Mouse (Mus musculus) midbrain, embryonic 12.5 days (tissue): ENCODE results near the gene Timmdc1. TPM values are rescaled to one million over a fixed set of nuclear protein-coding genes. Genes with fewer than 3 reads are reported as not detected.
A peak's percentile ranks its signal among the peaks of the same experiment; 100 is the strongest.

Source experiments
- ATAC-seq: fragments of 200-750 bp; cut with Nextera tagmentation; 2 replicates; pipeline ENCODE4 v1.8.0; 2017; ENCODE audit warnings: low read depth, moderate TSS enrichment, moderate library complexity; ENCODE audit not compliant: low FRiP score
- H3K27ac ChIP-seq: fragments of 300-500 bp; sonication (generic); replicated peaks from 2 replicates; pipeline ENCODE4 v1.5.1; 2016; ENCODE audit warnings: mild to moderate bottlenecking
- H3K27me3 ChIP-seq: fragments of 300-500 bp; sonication (generic); 2 replicates; pipeline ENCODE4 v1.6.1; 2016; ENCODE audit warnings: mild to moderate bottlenecking
- H3K36me3 ChIP-seq: fragments of 300-500 bp; sonication (generic); 2 replicates; pipeline ENCODE4 v1.6.1; 2016
- H3K4me1 ChIP-seq: fragments of 300-500 bp; sonication (generic); 2 replicates; pipeline ENCODE4 v1.6.1; 2016
- H3K4me2 ChIP-seq: fragments of 300-500 bp; sonication (generic); replicated peaks from 2 replicates; pipeline ENCODE4 v1.6.1; 2016; ENCODE audit warnings: mild to moderate bottlenecking, moderate library complexity
- H3K4me3 ChIP-seq: fragments of 300-500 bp; sonication (generic); 2 replicates; pipeline ENCODE4 v1.5.1; 2016; ENCODE audit warnings: mild to moderate bottlenecking
- H3K9ac ChIP-seq: fragments of 300-500 bp; sonication (generic); replicated peaks from 2 replicates; pipeline ENCODE4 v1.6.1; 2016; ENCODE audit warnings: mild to moderate bottlenecking, moderate library complexity
- H3K9me3 ChIP-seq: fragments of 300-500 bp; sonication (generic); 2 replicates; pipeline ENCODE4 v1.6.1; 2016; ENCODE audit warnings: mild to moderate bottlenecking
- WGBS: fragments of 180-500 bp; shearing (Covaris S2); methylation state at CpG from one replicate; pipeline ENCODE4 v1.1.7; 2016; 5-methylcytosine and 5-hydroxymethylcytosine counted together
- polyA plus RNA-seq: library from polyadenylated mRNA; unstranded; fragments of >200 nt; fragmentation: Nextera tagmentation; extraction: Ambion mirVana; gene quantifications from 2 replicates; pipeline ENCODE4 v1.2.1, GENCODE M21; 2016

Timmdc1 gene
- polyA plus RNA-seq, 1 experiment from 2014 or later, result 35.2 TPM

DNA sequence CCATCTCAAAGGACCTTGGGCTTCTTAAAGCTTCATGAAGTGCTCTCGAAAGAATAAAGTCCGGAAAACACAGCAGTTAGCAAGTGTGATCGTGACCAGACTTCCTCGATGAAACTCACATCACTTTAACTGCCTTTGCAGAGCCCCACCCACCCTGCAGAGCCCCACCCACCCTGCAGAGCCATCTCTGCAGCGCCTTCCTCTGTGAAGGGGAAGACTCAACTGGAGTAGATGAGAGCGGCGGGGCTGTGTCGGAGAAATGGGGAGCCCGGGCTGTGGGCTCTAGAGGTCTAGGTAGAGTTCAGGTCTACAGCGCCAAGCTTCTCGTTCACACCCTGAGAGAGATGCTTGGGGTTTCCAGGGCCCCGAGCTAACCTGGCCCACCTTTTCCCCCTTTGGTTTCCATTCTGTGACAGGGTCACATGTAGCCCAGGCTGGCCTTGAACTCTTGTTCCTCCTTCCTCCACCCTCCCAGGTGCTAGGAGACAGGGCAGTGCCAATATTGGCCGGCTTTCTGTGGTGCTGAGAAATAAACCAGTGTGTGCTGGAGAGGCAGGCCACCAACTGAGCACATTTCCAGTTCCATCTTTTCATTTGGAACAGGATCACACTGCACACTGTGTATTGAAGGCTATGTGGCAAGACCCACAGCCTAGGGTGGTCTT lies 16.4 kb upstream of the Timmdc1 start:
- Histone ChIP-seq H3K27ac (no peak overlapping the region), H3K9ac (no peak overlapping the region), H3K4me1 (no peaks in the 10 kb centered on the region), H3K36me3 (peaks cover 88% of the 10 kb centered on the region), H3K27me3 (no peaks in the 10 kb centered on the region), H3K4me2 (no peak overlapping the region), H3K9me3 (no peaks in the 10 kb centered on the region), H3K4me3 (no peak overlapping the region)
- no peak for ATAC-seq
- WGBS, result 94% methylated on average over 13 of the region's 13 CpGs

DNA sequence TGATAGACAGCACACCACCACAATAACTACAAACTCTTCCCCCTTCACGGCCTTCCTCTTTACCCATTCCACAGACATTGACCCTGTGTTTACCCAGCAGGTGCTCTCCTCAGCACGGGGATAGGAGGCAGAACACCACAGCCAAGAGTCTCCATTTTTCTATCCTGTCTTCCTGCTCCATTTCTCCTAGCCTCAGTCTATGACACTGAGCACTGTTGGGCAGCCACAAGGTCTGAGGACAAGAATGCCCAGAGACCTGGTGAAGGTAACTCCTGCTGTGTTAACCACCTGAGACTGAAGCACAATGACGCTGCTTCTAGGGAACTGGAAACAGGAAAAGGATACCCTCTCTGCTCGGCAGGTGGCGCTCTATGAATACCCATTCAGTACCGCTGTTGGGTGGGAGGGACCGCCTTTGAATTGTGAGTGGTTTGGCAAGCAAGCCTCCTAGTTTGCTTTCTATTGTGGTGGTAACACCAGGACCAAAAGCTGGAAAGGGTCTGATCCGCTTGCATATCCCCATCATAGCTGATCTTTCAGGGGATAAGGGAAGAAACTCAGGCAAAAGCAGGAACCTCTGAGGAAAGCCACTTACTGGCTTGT lies 14.2 kb upstream of the Timmdc1 start:
- H3K9ac ChIP-seq, result no peak overlapping the region
- no peak overlapping the region for H3K27ac ChIP-seq
- H3K36me3 ChIP-seq, result peaks cover 90% of the 10 kb centered on the region
- ATAC-seq, result no peak
- H3K27me3 ChIP-seq, result no peaks in the 10 kb centered on the region
- WGBS, result 49% methylated on average over 8 of the region's 8 CpGs
- no peaks in the 10 kb centered on the region for H3K9me3 ChIP-seq
- no peaks in the 10 kb centered on the region for H3K4me1 ChIP-seq
- no peak overlapping the region for H3K4me2 ChIP-seq
- no peak overlapping the region for H3K4me3 ChIP-seq

DNA sequence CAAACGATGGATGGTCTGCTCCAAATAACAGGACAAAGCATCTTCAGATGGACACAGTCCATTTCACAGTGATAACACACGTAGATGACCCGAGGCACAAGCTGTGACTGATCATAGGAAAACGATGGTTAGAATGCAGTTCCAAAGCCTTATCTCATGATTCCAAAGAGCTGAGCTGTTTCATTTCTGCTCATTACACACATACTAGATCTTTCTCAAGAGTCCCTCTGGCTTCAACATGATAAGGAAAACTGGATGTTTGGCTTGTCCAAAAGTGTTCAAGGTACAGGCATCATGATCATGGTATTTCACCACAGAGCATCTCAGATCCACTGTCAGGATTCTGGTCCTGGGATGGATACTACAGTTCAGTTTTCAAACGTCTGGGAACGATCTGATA lies 3.8 kb upstream of the Timmdc1 start:
- Histone ChIP-seq H3K36me3 (peaks cover 64% of the 10 kb centered on the region), H3K9me3 (no peaks in the 10 kb centered on the region), H3K27me3 (no peaks in the 10 kb centered on the region), H3K9ac (no peak overlapping the region), H3K4me1 (peaks cover 12% of the 10 kb centered on the region), H3K4me3 (no peak overlapping the region), H3K27ac (no peak overlapping the region), H3K4me2 (no peak overlapping the region)
- WGBS, result 90% methylated on average over 6 of the region's 6 CpGs
- ATAC-seq, result no peak

DNA sequence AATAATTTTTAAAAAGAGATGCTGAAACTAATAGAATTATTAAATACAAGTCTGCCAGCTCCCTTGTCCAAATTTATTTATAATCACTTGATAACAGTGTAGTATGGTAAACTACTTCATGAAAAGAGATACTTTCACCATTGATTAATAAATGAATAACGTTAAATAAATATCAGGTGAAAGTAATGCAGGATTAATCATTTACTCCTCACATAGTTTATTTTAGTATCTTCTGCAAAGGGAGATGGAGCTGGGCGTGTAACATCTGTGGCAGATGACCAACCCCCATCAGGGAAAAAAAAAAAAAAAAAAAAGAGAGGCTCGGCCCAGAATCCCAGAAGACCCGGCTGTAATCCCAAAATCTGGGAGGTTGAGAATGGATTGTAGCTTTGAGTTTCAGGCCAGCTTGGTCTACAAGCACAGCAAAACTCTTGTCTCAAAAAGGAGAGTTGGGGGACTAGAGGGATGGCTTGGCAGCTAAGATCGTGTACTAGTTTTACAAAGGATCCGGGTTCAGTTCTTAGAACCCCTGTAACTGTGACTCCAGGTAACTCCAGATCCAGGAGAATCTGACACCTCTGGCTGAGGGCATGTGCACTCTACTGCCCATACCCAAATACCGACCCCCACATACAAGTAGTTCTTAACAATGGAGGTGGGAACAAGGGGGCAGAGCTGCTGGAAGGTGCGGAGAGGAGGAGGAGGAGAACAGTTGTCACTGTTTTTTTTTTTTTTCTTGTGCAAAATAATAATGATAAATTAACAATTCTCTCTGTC lies 1.1 kb downstream of the Timmdc1 start:
- peak overlapping the region; percentile 58 for H3K4me2 ChIP-seq
- H3K9me3 ChIP-seq, result no peaks in the 10 kb centered on the region
- peak overlapping the region; percentile 85 for H3K4me3 ChIP-seq
- no peaks in the 10 kb centered on the region for H3K27me3 ChIP-seq
- peaks cover 12% of the 10 kb centered on the region for H3K4me1 ChIP-seq
- H3K27ac ChIP-seq, result no peak overlapping the region
- H3K9ac ChIP-seq, result peak overlapping the region; percentile 50
- ATAC-seq, result no peak
- WGBS, result 37% methylated on average over 8 of the region's 8 CpGs
- peaks cover 41% of the 10 kb centered on the region for H3K36me3 ChIP-seq

DNA sequence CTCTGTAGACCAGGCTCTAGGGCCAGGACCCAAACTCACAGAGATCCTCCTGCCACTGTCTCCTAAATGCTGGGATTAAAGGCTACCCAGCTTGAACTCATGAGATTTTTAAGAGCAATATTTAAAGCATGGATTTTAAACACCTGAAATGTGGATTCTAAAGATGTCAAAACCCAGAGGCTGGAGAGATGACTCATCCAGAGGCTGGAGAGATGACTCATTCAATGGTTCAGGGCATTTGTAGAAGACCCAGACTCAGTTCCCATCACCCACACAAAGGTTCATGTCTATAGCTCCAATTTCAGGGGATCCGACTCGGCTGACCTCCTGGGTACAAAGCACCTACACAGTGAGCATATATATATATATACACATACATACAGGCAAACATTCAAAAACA lies 3.3 kb downstream of the Timmdc1 start:
- no peaks in the 10 kb centered on the region for H3K9me3 ChIP-seq
- H3K27me3 ChIP-seq, result no peaks in the 10 kb centered on the region
- no peak overlapping the region for H3K27ac ChIP-seq
- no peak overlapping the region for H3K4me2 ChIP-seq
- H3K4me1 ChIP-seq, result peaks cover 12% of the 10 kb centered on the region
- WGBS, result 91% methylated on average over 2 of the region's 2 CpGs
- peaks cover 36% of the 10 kb centered on the region for H3K36me3 ChIP-seq
- H3K9ac ChIP-seq, result no peak overlapping the region
- ATAC-seq, result no peak
- no peak overlapping the region for H3K4me3 ChIP-seq

DNA sequence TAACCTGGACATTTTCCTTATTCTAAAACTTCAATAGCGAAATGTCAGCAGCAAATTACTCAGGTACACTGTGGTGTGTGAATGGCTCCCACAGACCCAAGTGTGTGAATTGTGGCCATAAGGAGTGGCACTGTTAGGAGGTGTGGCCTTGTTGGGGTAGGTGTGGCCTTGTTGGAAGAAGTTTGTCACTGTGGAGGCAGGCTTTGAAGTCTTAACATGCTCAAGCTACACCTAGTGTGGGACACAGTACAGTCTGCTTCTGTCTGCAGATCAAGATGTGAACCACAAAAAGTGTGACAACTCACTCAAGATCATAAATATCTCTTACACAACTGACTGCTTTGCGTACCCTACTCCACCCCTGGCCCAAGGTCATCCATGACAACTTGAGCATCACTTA lies 11.6 kb downstream of the Timmdc1 start:
- no peaks in the 10 kb centered on the region for H3K4me1 ChIP-seq
- H3K9me3 ChIP-seq, result no peaks in the 10 kb centered on the region
- H3K4me2 ChIP-seq, result no peak overlapping the region
- H3K27me3 ChIP-seq, result no peaks in the 10 kb centered on the region
- ATAC-seq, result no peak
- H3K4me3 ChIP-seq, result no peak overlapping the region
- no peak overlapping the region for H3K27ac ChIP-seq
- WGBS, result 95% methylated on average over 2 of the region's 2 CpGs
- no peak overlapping the region for H3K9ac ChIP-seq
- peaks cover 64% of the 10 kb centered on the region for H3K36me3 ChIP-seq

DNA sequence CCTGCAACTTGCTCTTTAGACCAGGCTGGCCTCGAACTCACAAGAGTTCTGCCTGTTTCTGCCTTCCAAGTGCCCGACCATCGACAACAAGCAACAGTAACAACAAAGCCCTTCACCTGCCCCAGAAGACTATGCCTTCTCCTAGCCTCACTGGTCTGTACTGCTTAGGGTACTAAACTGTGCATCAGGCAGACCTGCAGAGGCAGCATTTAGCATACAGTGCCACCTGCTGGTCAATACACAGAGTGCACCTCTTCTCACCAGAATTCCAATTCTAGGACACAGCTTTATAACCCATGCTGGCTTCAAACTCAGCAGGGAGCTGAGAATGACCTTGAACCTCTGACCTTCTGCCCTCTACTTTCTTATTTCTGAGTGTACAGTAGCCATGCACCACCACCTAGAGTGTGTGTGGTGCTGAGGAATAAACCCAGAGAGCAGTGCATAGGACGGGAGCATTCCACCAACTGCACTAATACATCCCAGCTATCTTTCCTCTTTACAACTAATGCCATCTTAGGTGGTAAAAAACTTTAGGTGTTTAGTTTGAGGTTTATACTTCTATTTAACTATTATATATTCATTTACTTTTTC lies 16.3 kb downstream of the Timmdc1 start:
- no peak overlapping the region for H3K4me3 ChIP-seq
- no peaks in the 10 kb centered on the region for H3K27me3 ChIP-seq
- no peaks in the 10 kb centered on the region for H3K9me3 ChIP-seq
- no peak overlapping the region for H3K4me2 ChIP-seq
- peaks cover 73% of the 10 kb centered on the region for H3K36me3 ChIP-seq
- H3K4me1 ChIP-seq, result no peaks in the 10 kb centered on the region
- 81% methylated on average over 4 of the region's 4 CpGs for WGBS
- no peak overlapping the region for H3K9ac ChIP-seq
- ATAC-seq, result peak; percentile 78
- H3K27ac ChIP-seq, result no peak overlapping the region

DNA sequence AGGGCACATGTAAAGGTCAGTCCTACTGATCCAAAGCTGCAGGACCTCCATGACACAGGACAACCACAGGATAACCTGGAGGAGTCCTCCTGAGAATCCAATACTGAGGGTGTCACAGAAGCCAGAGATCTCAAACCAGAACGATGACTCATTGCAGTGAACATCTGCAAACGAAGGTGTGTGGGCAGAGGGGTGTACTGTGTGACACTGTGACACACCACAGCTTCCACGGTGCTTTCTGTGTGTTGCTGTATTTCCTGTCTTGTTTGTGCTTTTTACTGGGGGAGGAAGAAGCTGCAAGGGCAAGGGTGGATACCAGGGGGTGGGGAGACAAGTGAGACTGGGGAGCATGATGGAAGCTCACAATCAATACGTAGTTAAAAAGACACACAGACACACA lies 18.9 kb downstream of the Timmdc1 start:
- Histone ChIP-seq H3K9ac (no peak overlapping the region), H3K27me3 (no peaks in the 10 kb centered on the region), H3K4me1 (no peaks in the 10 kb centered on the region), H3K27ac (no peak overlapping the region), H3K36me3 (peaks cover 75% of the 10 kb centered on the region), H3K4me2 (no peak overlapping the region), H3K9me3 (no peaks in the 10 kb centered on the region), H3K4me3 (no peak overlapping the region)
- ATAC-seq, result no peak
- WGBS, result 92% methylated on average over 4 of the region's 4 CpGs

DNA sequence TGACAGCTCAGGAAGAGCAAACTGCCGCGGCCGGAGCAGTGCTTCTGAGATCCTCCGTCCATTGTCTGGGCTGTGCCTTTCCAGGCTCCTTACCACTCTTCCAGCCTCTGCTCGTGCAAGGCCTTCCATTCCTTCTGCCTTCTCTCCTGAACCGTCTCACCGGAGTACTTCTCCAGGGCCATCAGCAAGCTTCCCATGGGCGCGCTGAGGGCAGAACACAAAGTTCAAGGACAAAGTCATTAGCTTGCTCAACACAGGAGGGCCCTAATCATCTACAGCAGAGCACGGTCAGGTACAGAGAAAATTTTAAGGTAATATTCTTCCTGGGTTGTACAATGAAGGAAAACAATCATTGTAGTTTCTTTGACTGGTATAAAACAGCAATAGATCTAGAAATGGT lies 20.0 kb downstream of the Timmdc1 start:
- peaks cover 74% of the 10 kb centered on the region for H3K36me3 ChIP-seq
- no peak overlapping the region for H3K9ac ChIP-seq
- no peaks in the 10 kb centered on the region for H3K27me3 ChIP-seq
- H3K4me1 ChIP-seq, result no peaks in the 10 kb centered on the region
- ATAC-seq, result no peak
- no peak overlapping the region for H3K4me2 ChIP-seq
- no peak overlapping the region for H3K4me3 ChIP-seq
- 93% methylated on average over 10 of the region's 10 CpGs for WGBS
- H3K9me3 ChIP-seq, result no peaks in the 10 kb centered on the region
- no peak overlapping the region for H3K27ac ChIP-seq

DNA sequence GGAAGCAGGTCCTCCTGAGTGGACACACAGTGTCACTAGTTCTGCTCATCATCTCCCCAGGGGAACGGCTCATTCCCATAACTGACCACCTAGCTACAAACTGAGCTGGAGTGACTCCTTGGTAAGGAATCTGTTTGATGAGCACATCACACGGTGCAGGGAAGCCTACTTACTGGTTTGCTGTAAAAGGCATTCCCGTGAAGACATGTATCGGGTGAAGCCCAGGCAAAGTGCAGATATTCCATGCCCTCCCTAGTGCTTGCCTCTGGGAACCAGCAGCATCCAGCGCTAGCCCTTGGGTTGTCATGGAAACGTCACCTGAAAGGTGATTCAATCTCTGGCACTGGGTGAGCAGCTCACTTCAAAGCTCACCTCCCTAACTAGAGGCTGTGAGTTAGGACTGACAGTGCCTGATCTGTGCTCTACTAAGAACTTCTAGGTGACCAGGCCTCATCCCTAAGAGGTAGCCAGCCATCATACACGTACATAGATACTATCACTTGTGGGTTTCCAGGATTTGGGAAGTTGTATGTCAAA lies 25.8 kb downstream of the Timmdc1 start:
- Histone ChIP-seq H3K36me3 (peaks cover 44% of the 10 kb centered on the region), H3K4me3 (no peak overlapping the region), H3K4me1 (no peaks in the 10 kb centered on the region), H3K4me2 (no peak overlapping the region), H3K27ac (no peak overlapping the region), H3K9ac (no peak overlapping the region), H3K9me3 (no peaks in the 10 kb centered on the region), H3K27me3 (no peaks in the 10 kb centered on the region)
- ATAC-seq, result no peak
- 85% methylated on average over 7 of the region's 7 CpGs for WGBS

DNA sequence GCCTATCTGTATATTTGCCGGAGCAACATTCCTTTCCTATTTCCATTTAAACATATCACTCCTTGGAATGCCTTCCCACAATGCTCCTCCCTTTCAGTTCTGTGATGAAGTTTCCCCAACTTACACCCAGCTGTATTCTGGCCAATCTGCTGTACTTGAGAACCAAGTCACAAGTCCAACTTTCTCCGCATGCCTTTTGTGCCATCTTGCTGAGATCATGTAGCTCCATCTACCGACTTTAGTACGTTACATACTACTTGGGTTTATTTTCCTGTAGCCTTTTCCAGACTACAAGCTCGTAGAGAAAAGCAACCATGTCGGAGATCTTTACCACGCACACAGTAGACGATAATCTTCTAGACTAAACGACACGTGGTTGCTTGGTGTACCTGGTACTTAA lies 28.6 kb downstream of the Timmdc1 start:
- Histone ChIP-seq H3K4me3 (no peak overlapping the region), H3K36me3 (peaks cover 23% of the 10 kb centered on the region), H3K9ac (no peak overlapping the region), H3K27me3 (no peaks in the 10 kb centered on the region), H3K4me2 (no peak overlapping the region), H3K27ac (no peak overlapping the region), H3K9me3 (no peaks in the 10 kb centered on the region), H3K4me1 (no peaks in the 10 kb centered on the region)
- no peak for ATAC-seq
- 89% methylated on average over 10 of the region's 10 CpGs for WGBS

DNA sequence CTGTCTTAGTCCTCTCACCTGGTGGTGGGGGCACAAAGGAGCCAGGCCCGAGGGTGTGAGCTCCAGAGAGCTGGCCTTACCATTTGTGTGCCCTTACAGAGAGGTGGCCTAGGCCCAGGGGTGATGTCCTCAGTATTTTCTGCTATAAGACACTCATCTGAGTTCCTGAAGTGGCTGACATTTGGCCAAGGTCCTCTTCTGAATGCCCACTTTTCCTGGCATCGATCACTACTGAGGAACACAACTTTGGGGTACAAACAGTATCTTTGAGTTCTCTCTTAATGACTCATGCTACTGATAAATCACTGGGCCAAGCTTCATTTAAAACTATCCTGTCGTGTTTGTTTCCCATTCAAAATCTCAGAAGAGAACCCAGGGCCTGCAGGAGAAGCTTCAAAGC lies 29.9 kb downstream of the Timmdc1 start:
- H3K27me3 ChIP-seq, result no peaks in the 10 kb centered on the region
- no peaks in the 10 kb centered on the region for H3K9me3 ChIP-seq
- no peak overlapping the region for H3K4me2 ChIP-seq
- H3K9ac ChIP-seq, result no peak overlapping the region
- no peaks in the 10 kb centered on the region for H3K4me1 ChIP-seq
- H3K4me3 ChIP-seq, result no peak overlapping the region
- peaks cover 11% of the 10 kb centered on the region for H3K36me3 ChIP-seq
- no peak for ATAC-seq
- no peak overlapping the region for H3K27ac ChIP-seq
- WGBS, result 89% methylated on average over 3 of the region's 3 CpGs
